Mouse (Mus musculus): ENCODE results near the gene Myt1.
"Not testable (repeated sequence)": the region's sequence is repeated elsewhere in the genome, so short reads cannot be mapped to it uniquely, and the experiment has no call there.

Myt1 gene

GRCm38 (mm10) chr2:181777715-181778114 lies 14.6 kb downstream of the Myt1 start:
- in situ Hi-C loops (cut with MboI; ENCODE audit: low sequenced_read_pairs) = no loop called here

- in situ Hi-C loops (cut with MboI; ENCODE audit: low sequenced_read_pairs) = no loop called here
Measured at GRCm38 (mm10) chr2:181781421-181781820, 18.3 kb downstream of the Myt1 start.

GRCm38 (mm10) chr2:181787852-181788251 lies 24.7 kb downstream of the Myt1 start:
- in situ Hi-C loops (cut with MboI; ENCODE audit: low sequenced_read_pairs) = no loop called here

- in situ Hi-C loops (cut with MboI; ENCODE audit: low sequenced_read_pairs) = no loop called here
Measured at GRCm38 (mm10) chr2:181789396-181789795, 26.3 kb downstream of the Myt1 start.

GRCm38 (mm10) chr2:181793186-181793585 lies 30.1 kb downstream of the Myt1 start:
- in situ Hi-C loops (cut with MboI; ENCODE audit: low sequenced_read_pairs) = not testable (repeated sequence)

GRCm38 (mm10) chr2:181795641-181796130 lies 32.6 kb downstream of the Myt1 start:
- in situ Hi-C loops (cut with MboI; ENCODE audit: low sequenced_read_pairs) = no loop called here

- in situ Hi-C loops (cut with MboI; ENCODE audit: low sequenced_read_pairs) = no loop called here
Measured at GRCm38 (mm10) chr2:181797672-181798071, 34.5 kb downstream of the Myt1 start.

GRCm38 (mm10) chr2:181829032-181829650 lies 66.0 kb downstream of the Myt1 start:
- in situ Hi-C loops (cut with MboI; ENCODE audit: low sequenced_read_pairs) = no loop called here

- in situ Hi-C loops (cut with MboI; ENCODE audit: low sequenced_read_pairs) = no loop called here
Measured at GRCm38 (mm10) chr2:181832745-181833144, 69.6 kb downstream of the Myt1 start.

- in situ Hi-C loops (cut with MboI; ENCODE audit: low sequenced_read_pairs) = no loop called here
Measured at GRCm38 (mm10) chr2:181837372-181838292, 74.5 kb downstream of the Myt1 start, which contains the start of gene Pcmtd2. Gene Pcmtd2 (plus strand): TSS chr2:181837854.

- in situ Hi-C loops (cut with MboI; ENCODE audit: low sequenced_read_pairs) = no loop called here
Measured at GRCm38 (mm10) chr2:181838293-181838680, 75.2 kb downstream of the Myt1 start.

- in situ Hi-C loops (cut with MboI; ENCODE audit: low sequenced_read_pairs) = no loop called here
Measured at GRCm38 (mm10) chr2:181845709-181846394, 82.7 kb downstream of the Myt1 start.

- in situ Hi-C loops (cut with MboI; ENCODE audit: low sequenced_read_pairs) = no loop called here
Measured at GRCm38 (mm10) chr2:181863791-181864535, 100.8 kb downstream of the Myt1 start, which contains the start of gene Polr3k. Gene Polr3k (plus strand): TSS chr2:181864337.

- in situ Hi-C loops (cut with MboI; ENCODE audit: low sequenced_read_pairs) = no loop called here
Measured at GRCm38 (mm10) chr2:181864536-181864860, 101.4 kb downstream of the Myt1 start.

- in situ Hi-C loops (cut with MboI; ENCODE audit: low sequenced_read_pairs) = no loop called here
Measured at GRCm38 (mm10) chr2:181866931-181867330, 103.8 kb downstream of the Myt1 start.

GRCm38 (mm10) chr2:181871039-181871438 lies 107.9 kb downstream of the Myt1 start:
- in situ Hi-C loops (cut with MboI; ENCODE audit: low sequenced_read_pairs) = no loop called here

All from CH12F3 (cell line).